Mouse (Mus musculus): ENCODE results near the gene Spink8.

- TF ChIP-seq CTCF (IDR thresholded peaks at IDR 0.05; ENCODE audit: borderline replicate concordance, insufficient read depth, low read depth, low read length) (no peak), POLR2A (IDR thresholded peaks at IDR 0.05; ENCODE audit: borderline replicate concordance, insufficient read depth, low read length) (no peak)
Measured at GRCm38 (mm10) chr9:109870983-109871572, 59.0 kb downstream of the Spink8 start.

All from cerebellum, adult 2 months (tissue).